Mouse (Mus musculus) liver, embryonic 12.5 days (tissue): Measurements from ENCODE around the gene Nktr. TPM values are rescaled to one million over a fixed set of nuclear protein-coding genes. Genes with fewer than 3 reads are reported as not detected.

ENCODE experiments used
- ATAC-seq: fragments of 200-750 bp; cut with Nextera tagmentation; 2 replicates; pipeline ENCODE4 v1.8.0; 2017; ENCODE audit warnings: moderate number of reproducible peaks, mild to moderate bottlenecking, moderate library complexity
- H3K27ac ChIP-seq: fragments of 300-500 bp; sonication (generic); 2 replicates; pipeline ENCODE4 v1.5.1; 2016; ENCODE audit warnings: mild to moderate bottlenecking
- H3K27me3 ChIP-seq: fragments of 300-500 bp; sonication (generic); replicated peaks from 2 replicates; pipeline ENCODE4 v1.6.1; 2016; ENCODE audit warnings: mild to moderate bottlenecking, moderate library complexity
- H3K36me3 ChIP-seq: fragments of 300-500 bp; sonication (generic); 2 replicates; pipeline ENCODE4 v1.6.1; 2016; ENCODE audit warnings: mild to moderate bottlenecking, moderate library complexity
- H3K4me1 ChIP-seq: fragments of 300-500 bp; sonication (generic); 2 replicates; pipeline ENCODE4 v1.6.1; 2016
- H3K4me2 ChIP-seq: fragments of 300-500 bp; sonication (generic); 2 replicates; pipeline ENCODE4 v1.6.1; 2016; ENCODE audit warnings: mild to moderate bottlenecking, moderate library complexity
- H3K4me3 ChIP-seq: fragments of 300-500 bp; sonication (generic); 2 replicates; pipeline ENCODE4 v1.5.1; 2016; ENCODE audit warnings: mild to moderate bottlenecking, moderate library complexity
- H3K9ac ChIP-seq: fragments of 300-500 bp; sonication (generic); 2 replicates; pipeline ENCODE4 v1.6.1; 2016; ENCODE audit warnings: mild to moderate bottlenecking, moderate library complexity
- H3K9me3 ChIP-seq: fragments of 300-500 bp; sonication (generic); replicated peaks from 2 replicates; pipeline ENCODE4 v1.6.1; 2016; ENCODE audit warnings: mild to moderate bottlenecking, moderate library complexity
- WGBS: fragments of 180-500 bp; shearing (Covaris S2); methylation state at CpG from one replicate; pipeline ENCODE4 v1.1.7; 2016; ENCODE audit not compliant: insufficient replicate concordance; 5-methylcytosine and 5-hydroxymethylcytosine counted together
- polyA plus RNA-seq: library from polyadenylated mRNA; unstranded; fragments of >200 nt; fragmentation: Nextera tagmentation; extraction: Ambion mirVana; gene quantifications from 2 replicates; pipeline ENCODE4 v1.2.1, GENCODE M21; 2016

Gene Nktr
- polyA plus RNA-seq = 34.0 and 38.9 TPM in 2 replicates

- Histone ChIP-seq H3K4me2 (peak within 1 kb of the TSS; percentile 96), H3K27me3 (no peaks in the 10 kb centered on the region), H3K9ac (peak within 1 kb of the TSS; percentile 98), H3K27ac (peak within 1 kb of the TSS; percentile 98), H3K4me1 (peaks cover 30% of the 10 kb centered on the region), H3K4me3 (peak within 1 kb of the TSS; percentile 84), H3K36me3 (peaks cover 8% of the 10 kb centered on the region), H3K9me3 (no peaks in the 10 kb centered on the region)
- ATAC-seq = peak; percentile 98
- WGBS = under 1% methylated on average over 61 of the region's 61 CpGs
Measured at GRCm38 (mm10) chr9:121718792-121719318, at the start of gene Nktr. Gene Nktr, plus strand, starts transcription at chr9:121719169.

GRCm38 (mm10) chr9:121669348-121669791, 49.6 kb upstream of the Nktr start:
- H3K27ac ChIP-seq = no peak overlapping the region
- H3K36me3 ChIP-seq = no peaks in the 10 kb centered on the region
- no peak for ATAC-seq
- peaks cover 34% of the 10 kb centered on the region for H3K4me1 ChIP-seq
- under 1% methylated on average over 28 of the region's 28 CpGs for WGBS
- peaks cover 68% of the 10 kb centered on the region for H3K27me3 ChIP-seq
- H3K4me2 ChIP-seq = peak overlapping the region; percentile 59
- H3K9ac ChIP-seq = no peak overlapping the region
- H3K4me3 ChIP-seq = peak overlapping the region; percentile 23
- H3K9me3 ChIP-seq = no peaks in the 10 kb centered on the region

- Histone ChIP-seq H3K9ac (no peak overlapping the region), H3K4me1 (peaks cover 37% of the 10 kb centered on the region), H3K27me3 (peaks cover 49% of the 10 kb centered on the region), H3K27ac (no peak overlapping the region), H3K36me3 (no peaks in the 10 kb centered on the region), H3K4me2 (no peak overlapping the region), H3K9me3 (no peaks in the 10 kb centered on the region), H3K4me3 (no peak overlapping the region)
- no peak for ATAC-seq
- 16% methylated on average over 7 of the region's 7 CpGs for WGBS
Measured at GRCm38 (mm10) chr9:121671300-121671699, 47.7 kb upstream of the Nktr start.

- H3K4me2 ChIP-seq = no peak overlapping the region
- ATAC-seq = no peak
- H3K4me1 ChIP-seq = peaks cover 45% of the 10 kb centered on the region
- no peaks in the 10 kb centered on the region for H3K9me3 ChIP-seq
- H3K27ac ChIP-seq = no peak overlapping the region
- H3K36me3 ChIP-seq = no peaks in the 10 kb centered on the region
- no peak overlapping the region for H3K4me3 ChIP-seq
- H3K9ac ChIP-seq = no peak overlapping the region
- 17% methylated on average over 5 of the region's 5 CpGs for WGBS
- peaks cover 39% of the 10 kb centered on the region for H3K27me3 ChIP-seq
Measured at GRCm38 (mm10) chr9:121672311-121672710, 46.7 kb upstream of the Nktr start.

GRCm38 (mm10) chr9:121673716-121674115, 45.3 kb upstream of the Nktr start:
- H3K36me3 ChIP-seq = no peaks in the 10 kb centered on the region
- H3K9ac ChIP-seq = no peak overlapping the region
- H3K4me2 ChIP-seq = no peak overlapping the region
- 74% methylated on average over 5 of the region's 5 CpGs for WGBS
- no peak overlapping the region for H3K4me3 ChIP-seq
- peaks cover 25% of the 10 kb centered on the region for H3K27me3 ChIP-seq
- no peak overlapping the region for H3K27ac ChIP-seq
- no peak for ATAC-seq
- H3K9me3 ChIP-seq = no peaks in the 10 kb centered on the region
- H3K4me1 ChIP-seq = peaks cover 48% of the 10 kb centered on the region

- no peak for ATAC-seq
- Histone ChIP-seq H3K4me2 (no peak overlapping the region), H3K27me3 (peaks cover 12% of the 10 kb centered on the region), H3K27ac (no peak overlapping the region), H3K36me3 (no peaks in the 10 kb centered on the region), H3K9me3 (no peaks in the 10 kb centered on the region), H3K9ac (no peak overlapping the region), H3K4me3 (no peak overlapping the region), H3K4me1 (peaks cover 37% of the 10 kb centered on the region)
- 42% methylated on average over 9 of the region's 9 CpGs for WGBS
Measured at GRCm38 (mm10) chr9:121675011-121675410, 44.0 kb upstream of the Nktr start.

- no peak overlapping the region for H3K9ac ChIP-seq
- H3K4me3 ChIP-seq = no peak overlapping the region
- no peak for ATAC-seq
- H3K4me2 ChIP-seq = no peak overlapping the region
- H3K4me1 ChIP-seq = peaks cover 34% of the 10 kb centered on the region
- no peaks in the 10 kb centered on the region for H3K9me3 ChIP-seq
- peaks cover 6% of the 10 kb centered on the region for H3K27me3 ChIP-seq
- H3K36me3 ChIP-seq = no peaks in the 10 kb centered on the region
- H3K27ac ChIP-seq = no peak overlapping the region
- 76% methylated on average over 2 of the region's 2 CpGs for WGBS
Measured at GRCm38 (mm10) chr9:121675556-121675955, 43.4 kb upstream of the Nktr start.

- H3K4me3 ChIP-seq = no peak overlapping the region
- no peak overlapping the region for H3K9ac ChIP-seq
- H3K4me1 ChIP-seq = peaks cover 24% of the 10 kb centered on the region
- no peaks in the 10 kb centered on the region for H3K9me3 ChIP-seq
- H3K36me3 ChIP-seq = no peaks in the 10 kb centered on the region
- ATAC-seq = no peak
- H3K27me3 ChIP-seq = no peaks in the 10 kb centered on the region; the same call in 1 of the 2 replicates
- WGBS = 7% methylated on average over 4 of the region's 4 CpGs
- no peak overlapping the region for H3K27ac ChIP-seq
- no peak overlapping the region for H3K4me2 ChIP-seq
Measured at GRCm38 (mm10) chr9:121677069-121677468, 41.9 kb upstream of the Nktr start.

- peaks cover 20% of the 10 kb centered on the region for H3K4me1 ChIP-seq
- no peaks in the 10 kb centered on the region for H3K36me3 ChIP-seq
- no peak overlapping the region for H3K27ac ChIP-seq
- no peaks in the 10 kb centered on the region for H3K9me3 ChIP-seq
- WGBS = 27% methylated on average over 8 of the region's 8 CpGs
- H3K4me2 ChIP-seq = no peak overlapping the region
- H3K27me3 ChIP-seq = no peaks in the 10 kb centered on the region; the same call in 1 of the 2 replicates
- H3K4me3 ChIP-seq = no peak overlapping the region
- no peak overlapping the region for H3K9ac ChIP-seq
- no peak for ATAC-seq
Measured at GRCm38 (mm10) chr9:121677476-121677875, 41.5 kb upstream of the Nktr start.

GRCm38 (mm10) chr9:121679549-121679948, 39.4 kb upstream of the Nktr start:
- no peak overlapping the region for H3K9ac ChIP-seq
- H3K9me3 ChIP-seq = no peaks in the 10 kb centered on the region
- H3K27ac ChIP-seq = no peak overlapping the region
- H3K4me1 ChIP-seq = peaks cover 14% of the 10 kb centered on the region
- H3K27me3 ChIP-seq = no peaks in the 10 kb centered on the region; the same call in 1 of the 2 replicates
- H3K36me3 ChIP-seq = peaks cover 8% of the 10 kb centered on the region; the same call in 1 of the 2 replicates
- WGBS = 23% methylated on average over 6 of the region's 6 CpGs
- no peak overlapping the region for H3K4me2 ChIP-seq
- H3K4me3 ChIP-seq = no peak overlapping the region
- peak; percentile 34; the same call in 1 of the 2 replicates for ATAC-seq

- H3K4me1 ChIP-seq = peaks cover 10% of the 10 kb centered on the region
- no peaks in the 10 kb centered on the region; the same call in 1 of the 2 replicates for H3K27me3 ChIP-seq
- 44% methylated on average over 8 of the region's 8 CpGs for WGBS
- no peaks in the 10 kb centered on the region for H3K9me3 ChIP-seq
- ATAC-seq = no peak
- H3K36me3 ChIP-seq = peaks cover 19% of the 10 kb centered on the region
- H3K27ac ChIP-seq = no peak overlapping the region
- H3K9ac ChIP-seq = no peak overlapping the region
- no peak overlapping the region for H3K4me3 ChIP-seq
- H3K4me2 ChIP-seq = no peak overlapping the region
Measured at GRCm38 (mm10) chr9:121681191-121681590, 37.8 kb upstream of the Nktr start.

- H3K36me3 ChIP-seq = peaks cover 19% of the 10 kb centered on the region
- H3K9me3 ChIP-seq = no peaks in the 10 kb centered on the region
- no peak for ATAC-seq
- no peaks in the 10 kb centered on the region; the same call in 1 of the 2 replicates for H3K27me3 ChIP-seq
- 63% methylated on average over 18 of the region's 18 CpGs for WGBS
- no peak overlapping the region for H3K4me2 ChIP-seq
- no peak overlapping the region for H3K4me3 ChIP-seq
- no peak overlapping the region for H3K27ac ChIP-seq
- peaks cover 4% of the 10 kb centered on the region for H3K4me1 ChIP-seq
- no peak overlapping the region for H3K9ac ChIP-seq
Measured at GRCm38 (mm10) chr9:121682037-121682680, 36.8 kb upstream of the Nktr start.
